Mouse (Mus musculus) left cerebral cortex, postnatal 4 days (tissue): ENCODE measurements around the gene Mup22. TPM values are rescaled to one million over a fixed set of nuclear protein-coding genes. Genes with fewer than 3 reads are reported as not detected.
"Not testable (repeated sequence)": the region's sequence is repeated elsewhere in the genome, so short reads cannot be mapped to it uniquely, and the experiment has no call there.

Experiments
- DNase-seq: peaks from one replicate; pipeline ENCODE4 v3.0.0-alpha.2; 2022
- intact Hi-C: fragments of 180-260 bp; cut with DNase I; formaldehyde crosslinking; loops from one replicate; pipeline ENCODE4 v1.15.1; 2025
- total RNA-seq, 2 experiments: library from RNA; stranded (reverse); gene quantifications; 2 replicates each; pipeline ENCODE4 v1.2.3; 2021

Gene Mup22
- not detected for total RNA-seq

DNA sequence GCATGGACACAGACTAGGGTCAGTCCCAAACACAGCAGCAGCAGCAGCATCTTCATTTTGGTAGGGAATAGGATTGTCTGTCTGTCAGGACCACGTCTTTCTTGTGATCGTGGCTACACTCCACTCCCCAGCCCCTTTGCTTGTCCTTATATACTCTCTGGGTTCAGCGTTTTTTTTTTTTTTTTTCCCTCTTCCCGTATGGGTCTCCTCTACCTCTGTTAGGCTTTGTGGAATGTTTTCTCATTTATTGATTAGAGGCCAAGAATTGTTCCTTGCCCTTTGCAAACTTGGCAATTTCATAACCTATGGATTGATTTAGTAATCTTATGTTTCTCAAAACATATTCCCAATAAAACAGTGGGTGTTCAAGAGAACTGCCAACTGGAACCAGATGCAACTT, at the start of gene Mup22:
TSS of gene Mup22 (minus strand) at position 101 of the 400 bp plus-strand sequence.
- DNase-seq, intact Hi-C loops: not testable (repeated sequence)

DNA sequence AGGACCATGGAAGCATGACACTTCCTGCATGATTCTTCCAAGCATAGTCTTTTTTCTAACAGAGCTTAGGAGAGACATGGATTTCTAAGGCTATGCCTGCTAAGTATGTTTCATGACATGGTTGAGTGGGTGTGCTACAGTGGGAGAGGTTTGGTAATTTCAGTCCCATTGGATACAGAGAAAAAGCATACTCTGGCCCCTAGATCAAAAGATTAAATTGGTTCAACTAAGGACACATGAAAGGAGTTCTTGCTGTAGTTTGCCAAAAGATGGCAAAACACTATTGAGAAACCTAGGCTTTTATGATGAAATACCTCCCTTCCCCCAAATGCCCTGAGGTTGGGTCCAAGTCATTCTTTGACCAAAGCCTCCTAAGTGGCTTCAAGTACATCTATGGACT, 19.6 kb upstream of the Mup22 start:
- DNase-seq, intact Hi-C loops: not testable (repeated sequence)

Other genes with a start within 250 kb of the Mup22 start
- not detected for gene Mup10, start 239.3 kb downstream of the Mup22 start, total RNA-seq
- not detected for gene Mup11, start 159.1 kb downstream of the Mup22 start, total RNA-seq
- not detected for gene Mup12, start 80.1 kb downstream of the Mup22 start, total RNA-seq